Mouse (Mus musculus): ENCODE results near the gene Pon1.

GRCm38 (mm10) chr6:5168158-5168557 is 25.6 kb downstream of the Pon1 start:
- no peak for TF ChIP-seq CTCF (IDR thresholded peaks at IDR 0.05)
- no peak for TF ChIP-seq POLR2A (IDR thresholded peaks at IDR 0.05; ENCODE audit: insufficient read depth, low read depth, low read length)
- TF ChIP-seq EP300 (IDR thresholded peaks at IDR 0.05; ENCODE audit: insufficient read depth, low read depth, low read length), result no peak

Data from heart, adult 2 months (tissue).